Mouse (Mus musculus) c-Kit-positive CD71-negative TER-119-negative erythroid progenitor cells, embryonic 14.5 days (primary cell): Measurements from ENCODE around the gene Tmco3.

Experiments
- DNase-seq: peaks from one replicate; pipeline ENCODE4 v3.0.0-alpha.2; 2013; ENCODE audit warnings: low read depth

Gene Tmco3

GRCm38 (mm10) chr8:13287692-13288623 lies at the start of gene Tmco3, which contains the start of gene Dcun1d2:
TSS of gene Tmco3 (plus strand) at chr8:13288190.
TSS of gene Dcun1d2 (minus strand) at chr8:13288131.
- peak; percentile 91 for DNase-seq

DNA sequence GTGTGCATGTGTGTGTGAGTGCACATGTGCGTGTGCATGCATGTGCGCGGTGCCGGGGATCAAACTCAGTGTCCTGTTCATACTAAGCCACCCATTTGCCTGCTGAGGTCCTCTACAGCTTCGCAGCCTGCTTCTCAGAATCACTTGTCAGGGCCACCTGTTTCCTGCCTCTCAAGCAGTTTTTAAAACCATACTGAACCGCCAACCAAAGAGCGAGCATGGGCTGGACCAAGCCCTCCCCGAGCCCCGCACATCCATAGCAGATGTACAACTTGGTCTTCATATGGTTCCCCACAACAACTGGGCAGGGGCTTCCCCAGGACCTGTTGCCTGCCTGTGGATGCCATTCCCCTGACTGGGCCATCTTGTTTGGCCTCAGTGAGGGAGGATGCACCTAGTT lies 47.9 kb upstream of the Tmco3 start:
- DNase-seq, result no peak

- DNase-seq, result no peak
These were observed 47.3 kb upstream of the Tmco3 start for GRCm38 (mm10) chr8:13240691-13241090.

GRCm38 (mm10) chr8:13242985-13243870 lies 44.8 kb upstream of the Tmco3 start:
- DNase-seq, result no peak

GRCm38 (mm10) chr8:13244343-13244880 lies 43.6 kb upstream of the Tmco3 start:
- no peak for DNase-seq

DNA sequence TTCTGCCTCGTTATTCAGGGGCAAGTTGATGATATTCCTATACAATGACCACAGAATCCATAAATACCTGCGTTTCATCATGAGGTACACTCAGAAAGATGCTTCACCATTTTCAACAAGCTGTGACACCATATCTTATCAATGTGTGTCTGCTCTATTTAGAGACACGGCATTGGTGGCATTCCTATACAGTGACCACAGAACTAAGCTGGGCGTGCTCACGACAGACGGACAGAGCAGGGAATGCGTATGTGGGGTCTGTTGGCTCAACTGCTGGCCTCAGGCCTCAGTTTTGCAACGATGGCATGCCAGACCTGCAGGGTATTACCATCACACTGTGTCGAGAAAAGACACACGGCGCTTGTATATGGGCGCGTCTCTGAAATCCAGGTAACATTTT lies 35.2 kb upstream of the Tmco3 start:
- DNase-seq, result no peak

- DNase-seq, result no peak
These were observed 34.6 kb upstream of the Tmco3 start for GRCm38 (mm10) chr8:13253413-13253812.

GRCm38 (mm10) chr8:13254019-13254418 lies 34.0 kb upstream of the Tmco3 start, which contains the start of gene Adprhl1:
TSS of gene Adprhl1 (minus strand) at chr8:13254162.
- DNase-seq, result peak; percentile 49

- no peak for DNase-seq
These were observed 24.6 kb upstream of the Tmco3 start for GRCm38 (mm10) chr8:13263376-13263775.

GRCm38 (mm10) chr8:13267566-13267965 lies 20.4 kb upstream of the Tmco3 start:
- no peak for DNase-seq

DNA sequence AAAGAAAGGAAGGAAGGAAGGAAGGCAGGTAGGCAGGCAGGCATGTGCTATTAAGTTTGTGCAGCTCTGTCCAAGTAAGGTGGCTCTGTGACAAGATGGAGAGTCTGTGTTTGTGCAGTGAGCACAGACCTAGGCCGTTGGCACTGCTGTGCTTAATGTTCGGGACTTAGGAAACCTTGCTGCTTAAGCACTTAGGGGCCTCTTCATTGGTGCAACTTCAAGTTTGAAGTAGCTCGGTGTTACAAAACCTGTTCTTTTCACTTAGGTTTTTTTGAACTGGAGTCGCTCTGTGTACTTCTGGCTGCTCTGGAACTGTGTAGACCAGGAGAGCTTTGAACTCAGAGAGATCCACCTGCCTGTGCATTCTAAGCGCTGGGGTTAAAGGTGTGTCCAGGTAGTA lies 15.2 kb upstream of the Tmco3 start:
- DNase-seq, result no peak

GRCm38 (mm10) chr8:13276941-13277447 lies 11.0 kb upstream of the Tmco3 start:
- DNase-seq, result no peak

DNA sequence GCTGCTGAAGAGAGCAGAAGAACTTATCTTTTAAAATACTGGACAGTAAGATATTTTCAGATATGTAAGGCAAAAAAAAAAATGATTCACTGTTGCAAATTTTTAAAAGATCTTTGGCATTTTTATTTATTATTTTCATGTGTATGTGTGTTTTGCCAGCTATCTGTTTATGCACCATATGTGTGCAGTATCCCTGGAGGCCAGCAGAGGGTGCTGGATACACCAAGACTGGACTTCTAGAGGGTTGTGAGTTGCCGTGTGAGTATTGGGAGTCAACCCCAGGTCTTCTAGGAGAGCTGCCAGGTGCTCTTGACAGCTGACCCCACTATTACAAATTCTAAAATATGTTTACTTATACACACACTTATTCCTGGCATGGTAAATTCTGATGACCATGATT lies 4.8 kb upstream of the Tmco3 start:
- no peak for DNase-seq

- peak; percentile 83 for DNase-seq
These were observed 692 bp upstream of the Tmco3 start for GRCm38 (mm10) chr8:13287304-13287691.

DNA sequence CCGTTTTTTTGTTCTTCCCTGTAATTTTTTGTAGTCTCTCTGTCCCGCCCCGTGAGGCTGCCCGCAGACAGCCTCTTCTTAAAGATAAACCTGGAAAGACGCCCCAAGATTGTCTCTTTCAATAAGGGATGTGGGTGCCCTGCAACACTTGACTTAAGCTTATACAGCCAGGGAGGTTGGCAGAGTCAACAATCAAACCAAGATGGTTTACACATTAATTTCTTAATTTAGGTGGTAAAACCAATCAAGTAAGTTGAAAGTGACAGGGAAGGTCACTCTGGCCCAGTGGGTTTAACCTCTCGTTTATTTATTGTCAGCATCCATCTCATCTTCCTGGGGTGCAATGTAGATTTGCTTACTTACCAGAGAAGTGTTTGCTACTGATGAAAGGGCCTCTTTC lies 656 bp downstream of the Tmco3 start:
- DNase-seq, result no peak

GRCm38 (mm10) chr8:13292364-13292763 lies 4.4 kb downstream of the Tmco3 start:
- peak; percentile 76 for DNase-seq

DNA sequence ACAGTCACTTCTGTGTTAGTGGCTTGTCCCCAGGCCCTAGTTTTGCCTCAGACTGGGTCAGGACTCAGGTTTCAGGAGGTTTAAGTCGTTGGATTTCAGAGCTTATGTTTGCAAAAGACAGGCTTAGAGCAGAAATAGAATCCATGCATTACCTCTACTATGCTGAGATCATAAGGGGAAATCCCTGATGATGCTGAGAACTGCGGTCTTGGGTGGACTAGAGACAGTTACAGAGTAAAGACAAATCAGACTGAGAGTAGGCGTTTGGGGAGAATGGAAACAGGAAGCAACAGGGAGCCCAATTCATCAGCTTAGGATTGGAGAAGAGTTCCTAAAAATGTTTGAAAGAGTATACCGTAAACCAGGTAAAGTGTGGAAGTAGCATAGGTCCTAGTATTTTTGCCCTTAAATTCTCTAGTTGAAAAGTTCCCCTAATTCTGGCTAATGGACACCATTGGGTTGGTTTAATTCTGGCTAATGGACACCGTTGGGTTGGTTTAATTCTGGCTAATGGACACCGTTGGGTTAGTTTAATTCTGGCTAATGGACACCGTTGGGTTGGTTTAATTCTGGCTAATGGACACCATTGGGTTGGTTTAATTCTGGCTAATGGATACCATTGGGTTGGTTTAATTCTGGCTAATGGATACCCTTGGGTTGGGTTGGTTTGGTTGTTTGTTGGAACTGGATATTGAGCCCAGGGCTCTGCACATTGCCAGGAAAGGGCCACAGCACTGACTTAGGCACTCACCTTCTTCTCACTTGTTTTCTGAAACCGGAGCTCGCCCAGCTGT lies 5.9 kb downstream of the Tmco3 start:
- no peak for DNase-seq

GRCm38 (mm10) chr8:13299571-13299970 lies 11.6 kb downstream of the Tmco3 start:
- DNase-seq, result no peak

DNA sequence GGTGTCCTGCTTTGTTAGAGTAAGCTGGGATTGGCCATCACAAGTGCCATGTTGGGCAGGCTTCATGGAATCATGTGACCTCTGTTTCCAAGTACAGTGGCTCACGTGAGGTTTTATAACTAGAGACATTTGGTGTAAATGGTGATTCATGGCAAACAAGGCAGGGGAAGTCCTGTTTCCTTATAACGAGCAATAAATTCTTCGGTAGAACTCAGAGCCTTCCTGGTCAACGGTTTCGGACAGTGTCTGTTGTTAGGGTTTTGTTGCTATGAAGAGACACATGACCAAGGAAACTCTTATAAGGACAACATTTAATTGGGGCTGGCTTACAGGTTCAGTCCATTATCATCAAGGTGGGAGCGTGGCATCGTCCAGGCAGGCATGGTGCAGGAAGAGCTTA lies 13.0 kb downstream of the Tmco3 start:
- no peak for DNase-seq

DNA sequence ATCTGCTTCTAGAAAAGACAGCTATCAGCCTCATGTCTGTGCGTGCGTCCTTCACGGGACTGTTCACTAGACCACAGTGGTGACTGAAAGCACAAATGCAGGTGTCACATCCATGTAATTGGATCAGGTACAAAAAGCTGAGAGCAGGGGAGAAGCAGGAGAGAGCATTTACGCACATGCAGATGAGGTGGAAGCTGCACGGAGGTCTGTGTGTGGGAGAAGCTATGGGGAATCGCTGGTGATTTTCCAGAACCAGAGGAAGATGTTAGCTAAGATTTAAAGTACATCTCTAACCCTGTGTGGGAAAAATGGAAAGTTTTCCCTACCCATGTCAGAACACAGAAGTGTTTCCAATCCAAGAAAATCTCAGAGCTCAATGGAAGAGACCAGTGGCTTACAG lies 17.5 kb downstream of the Tmco3 start:
- DNase-seq, result no peak

DNA sequence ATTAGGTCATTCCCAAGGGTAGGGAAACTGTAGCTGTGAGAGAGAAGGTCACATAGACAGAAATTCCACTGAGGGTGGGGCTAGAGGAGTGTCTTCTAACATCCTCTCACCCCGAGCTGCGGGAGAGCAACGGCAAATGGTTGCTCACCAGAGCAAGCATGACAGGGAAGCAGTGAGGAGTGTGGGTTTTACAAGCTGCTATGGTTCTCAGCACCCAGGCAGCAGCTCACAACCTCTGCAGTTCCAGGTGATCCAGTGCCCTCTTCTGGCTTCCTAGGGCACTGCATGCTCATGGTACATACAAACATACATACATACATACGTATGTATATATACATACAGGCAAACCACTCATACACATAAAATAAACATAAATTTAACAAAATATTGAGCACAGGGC lies 17.9 kb downstream of the Tmco3 start:
- DNase-seq, result no peak
